Mouse (Mus musculus) embryo, embryonic 10.5 days (tissue): Measurements from ENCODE around the gene Lef1.

Experiments used
- DNase-seq: peaks from one replicate; pipeline ENCODE4 v3.0.0-alpha.2; 2015; ENCODE audit warnings: low spot score

The Lef1 gene

DNA sequence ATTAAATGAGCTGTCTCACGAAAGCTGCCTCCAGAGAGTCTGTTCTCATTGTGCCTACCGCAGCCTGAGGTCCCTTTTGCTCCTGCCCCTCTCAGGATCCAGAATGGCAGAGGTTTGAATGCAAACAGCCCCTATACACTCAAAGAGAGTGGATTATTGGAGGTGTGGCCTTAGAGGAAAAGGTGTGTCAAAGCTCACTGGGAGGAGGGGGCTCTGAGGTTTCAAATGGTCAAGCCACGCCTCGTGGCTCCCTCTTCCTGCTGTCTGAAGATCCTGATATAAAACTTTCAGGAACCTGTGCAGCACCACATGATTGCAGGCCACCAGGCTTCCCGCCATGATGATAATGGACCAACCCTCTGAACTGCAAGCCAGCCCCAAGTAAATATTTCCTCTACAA, 137.6 kb downstream of the Lef1 start:
- no peak for DNase-seq

DNA sequence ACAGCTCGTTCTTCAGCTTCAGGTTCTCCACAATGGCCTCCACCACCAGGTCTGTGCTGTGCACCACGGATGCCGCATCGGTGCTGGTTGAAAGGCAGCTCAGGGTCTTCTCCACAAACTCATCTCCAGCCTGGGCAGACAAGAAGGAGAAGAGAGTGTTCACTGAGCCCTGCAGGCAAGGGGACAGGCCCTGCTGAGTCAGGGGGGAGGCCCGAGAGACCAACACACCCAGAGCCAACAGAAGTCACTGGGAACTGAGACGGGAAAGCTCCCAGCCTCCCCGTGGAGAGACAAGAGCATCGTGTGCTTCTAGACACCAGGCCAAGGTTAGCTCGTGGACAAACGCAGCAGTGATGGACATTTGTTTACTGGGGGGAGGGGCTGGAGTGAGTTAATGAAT, 138.2 kb downstream of the Lef1 start:
- no peak for DNase-seq

DNA sequence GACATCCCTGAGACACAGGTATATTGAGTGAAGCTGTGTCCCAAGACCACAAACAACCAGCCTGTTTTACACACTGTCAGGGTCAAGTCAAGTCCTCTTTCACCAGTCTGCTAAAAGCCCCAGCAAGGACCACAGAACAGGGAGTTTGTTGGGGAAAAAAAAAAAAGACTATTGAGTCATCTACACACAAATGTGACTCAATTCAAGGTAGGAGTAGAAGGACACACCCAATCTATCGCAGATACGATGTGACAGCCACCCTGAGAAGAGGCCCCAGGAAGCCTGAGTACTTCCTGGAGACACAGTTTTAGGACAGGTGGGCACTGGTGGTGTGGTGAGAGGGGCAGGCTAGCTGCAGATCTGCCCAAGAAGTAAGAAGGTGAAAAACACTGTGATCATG, 140.0 kb downstream of the Lef1 start:
- DNase-seq, result no peak

DNA sequence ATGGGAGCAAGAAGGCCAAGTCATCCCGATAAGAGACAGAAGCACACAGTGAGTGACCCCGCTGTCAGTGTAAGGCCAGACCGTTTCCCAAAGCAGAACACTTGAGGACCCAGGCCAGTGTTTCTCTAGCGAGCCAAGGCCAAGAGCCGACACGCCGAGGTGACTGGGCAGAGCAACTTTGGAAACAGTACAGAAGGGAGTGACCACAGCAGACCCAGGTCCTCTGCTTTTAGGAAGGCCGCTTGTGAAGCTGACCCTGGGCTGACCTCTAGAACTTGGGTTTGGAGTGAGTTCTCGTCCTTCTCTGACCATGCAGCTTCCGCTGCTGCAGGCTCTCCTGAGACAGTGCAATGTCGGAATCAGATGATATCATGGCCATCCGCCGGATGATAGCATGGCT, 140.7 kb downstream of the Lef1 start:
- no peak for DNase-seq

DNA sequence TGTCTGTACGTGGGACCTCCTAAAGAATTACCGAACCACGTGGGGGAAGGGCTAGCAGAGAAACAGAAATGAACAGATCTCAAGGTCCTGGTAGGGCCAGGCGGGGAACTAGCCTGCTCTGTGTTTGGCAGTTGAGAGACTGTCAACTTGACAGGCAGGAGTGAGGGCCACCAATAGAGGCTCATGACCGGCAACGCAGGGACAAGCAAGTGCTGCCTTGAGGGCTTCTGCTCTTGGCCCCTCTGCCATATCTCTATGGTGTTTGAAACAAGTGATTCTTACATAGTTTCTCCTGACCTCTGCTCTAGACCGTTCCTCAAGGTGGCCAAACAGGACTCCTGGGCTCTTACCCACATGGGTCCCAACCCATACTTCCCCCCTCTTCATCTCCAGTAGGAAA, 141.3 kb downstream of the Lef1 start:
- no peak for DNase-seq

DNA sequence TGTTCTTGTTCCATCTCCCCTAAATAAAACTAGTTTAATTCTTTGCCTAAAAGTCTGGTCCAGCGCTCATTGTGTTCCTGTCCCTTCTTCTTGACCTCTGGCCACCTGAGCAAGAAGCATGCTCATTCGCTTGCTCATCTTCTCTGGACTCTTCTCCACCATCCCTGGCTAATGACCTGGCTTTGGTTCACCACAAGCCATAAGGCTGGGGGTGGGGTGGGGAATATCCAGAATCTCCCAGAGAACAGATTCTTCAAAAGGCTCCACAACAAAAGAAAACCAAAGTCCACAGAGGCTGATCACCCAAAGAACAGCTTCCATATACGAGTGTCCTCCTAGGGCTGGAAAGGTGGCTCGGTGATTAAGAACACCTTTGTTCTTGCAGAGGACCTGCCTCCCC, 144.7 kb downstream of the Lef1 start:
- DNase-seq, result no peak

DNA sequence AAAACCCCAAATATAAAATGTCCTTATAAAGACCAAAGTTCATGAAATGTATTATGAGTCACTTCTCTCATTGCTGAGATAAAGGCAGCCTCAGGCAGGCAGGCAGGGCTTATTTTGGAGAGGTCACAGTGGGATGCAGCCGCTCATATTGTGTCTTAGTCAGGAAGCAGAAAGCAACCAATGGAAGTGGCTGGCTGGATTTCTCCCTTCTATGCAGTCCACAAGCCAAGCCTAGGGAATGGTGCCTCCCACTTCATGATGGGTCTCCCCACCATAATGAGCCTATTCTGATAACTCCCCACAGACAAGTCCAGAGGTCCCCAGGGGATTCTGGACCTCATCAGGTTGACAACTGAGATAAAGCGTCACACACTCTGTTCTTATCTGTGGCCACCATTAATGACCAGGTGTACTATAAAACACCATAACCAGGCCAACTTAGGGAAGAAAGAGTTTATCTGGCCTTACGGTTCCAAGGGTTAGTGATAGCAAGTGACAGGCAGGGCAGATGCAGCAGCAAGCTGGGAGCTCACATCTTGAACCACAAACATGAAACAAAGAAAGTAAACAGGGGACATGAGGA, 145.2 kb downstream of the Lef1 start:
- no peak for DNase-seq

DNA sequence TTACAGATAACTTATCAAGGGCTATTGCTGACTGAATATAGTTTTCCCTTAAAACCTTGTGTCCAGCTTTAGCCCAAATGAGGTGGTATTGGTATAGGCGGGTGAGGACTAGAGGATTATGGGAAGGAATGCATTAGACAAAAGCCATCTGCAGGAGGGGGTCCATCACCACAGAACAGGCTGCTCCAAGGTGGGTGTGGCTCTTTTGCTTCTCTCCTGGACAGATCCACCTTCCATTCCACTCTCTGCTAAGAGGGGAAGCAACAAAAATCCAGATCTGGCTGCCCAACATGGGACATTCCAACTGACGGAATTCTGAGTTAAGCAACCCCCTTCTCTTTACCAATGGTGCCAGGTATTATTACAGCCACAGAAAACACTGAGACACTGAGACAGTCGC, 148.7 kb downstream of the Lef1 start:
- no peak for DNase-seq

DNA sequence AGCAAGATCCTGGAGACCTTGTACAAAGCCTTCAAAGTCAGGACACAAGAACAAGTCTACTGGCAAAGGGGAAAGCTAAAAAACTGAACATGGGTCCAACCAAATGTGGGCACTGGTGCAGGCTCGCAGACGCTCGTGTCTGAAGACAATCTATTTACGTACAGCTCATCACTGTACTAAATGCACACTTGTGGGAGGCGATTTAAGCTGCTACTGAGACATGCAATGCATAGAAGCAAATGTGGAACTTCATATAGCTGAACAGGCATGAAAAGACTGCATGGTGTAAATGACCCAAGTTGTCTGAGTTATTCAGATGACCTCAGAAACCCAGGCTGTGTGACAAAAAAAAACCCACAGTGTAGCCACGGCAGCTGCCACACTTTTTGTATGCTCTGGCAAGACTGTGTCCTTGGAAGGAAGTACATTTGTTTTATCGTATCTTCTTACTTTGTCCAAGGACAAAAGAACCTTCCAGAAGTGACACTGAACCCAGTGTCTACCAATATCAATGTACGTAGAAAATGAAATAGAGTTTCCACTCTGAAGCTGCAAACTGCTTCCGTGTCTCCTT, 149.2 kb downstream of the Lef1 start:
- no peak for DNase-seq

DNA sequence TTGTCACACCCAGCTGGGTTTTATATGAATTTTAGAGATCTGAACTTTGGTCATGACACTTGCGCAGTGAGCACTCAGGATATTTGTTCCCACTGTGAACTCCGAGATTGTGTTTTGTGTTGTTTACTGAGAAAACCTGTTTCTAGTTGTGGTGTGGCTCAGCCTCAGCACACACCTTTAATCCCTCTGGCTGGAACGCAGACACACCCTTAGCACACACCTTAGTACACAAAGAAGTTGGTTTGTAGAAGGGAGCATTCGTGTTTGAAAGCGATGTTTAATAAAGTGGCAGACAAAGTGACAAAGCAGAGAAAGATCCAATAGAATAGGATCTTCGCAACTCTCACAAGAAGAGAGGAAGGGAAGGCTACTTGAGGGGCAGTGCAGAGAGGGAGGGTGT, 150.1 kb downstream of the Lef1 start:
- no peak for DNase-seq

DNA sequence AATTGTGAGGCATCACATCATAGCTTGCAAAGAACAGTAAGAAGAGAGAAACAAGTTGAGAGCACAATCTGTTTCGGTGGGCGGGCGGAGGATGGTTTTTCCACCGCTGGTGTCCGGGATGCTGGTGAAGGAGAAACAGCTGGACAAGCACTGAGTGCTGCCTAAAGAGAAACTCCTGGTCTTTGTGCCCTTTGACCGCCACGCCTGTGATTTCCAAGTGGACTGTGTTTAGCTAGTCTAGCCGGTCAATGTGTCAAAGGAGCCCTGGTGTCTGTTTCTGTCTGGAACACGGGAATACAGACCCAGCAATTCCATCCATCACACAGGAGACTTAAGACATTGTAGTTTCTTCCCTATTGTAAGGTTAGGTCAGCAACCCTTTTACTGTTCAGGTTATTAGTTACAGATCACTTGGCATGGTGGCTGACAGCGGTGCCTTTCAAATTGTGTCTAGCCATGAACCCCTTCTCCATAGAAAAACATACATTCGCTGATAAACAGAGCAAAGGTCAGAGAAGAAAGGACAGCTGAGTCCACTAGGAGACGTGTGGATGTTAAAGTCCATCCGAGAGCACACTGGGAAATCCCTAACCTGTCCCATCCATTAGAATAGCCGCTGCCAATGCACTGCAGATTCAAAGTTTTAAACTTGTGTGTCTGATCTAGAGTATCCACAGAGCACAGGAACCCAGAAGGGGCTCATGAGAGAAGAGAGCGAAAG, 153.7 kb downstream of the Lef1 start:
- peak; percentile 68 for DNase-seq

DNA sequence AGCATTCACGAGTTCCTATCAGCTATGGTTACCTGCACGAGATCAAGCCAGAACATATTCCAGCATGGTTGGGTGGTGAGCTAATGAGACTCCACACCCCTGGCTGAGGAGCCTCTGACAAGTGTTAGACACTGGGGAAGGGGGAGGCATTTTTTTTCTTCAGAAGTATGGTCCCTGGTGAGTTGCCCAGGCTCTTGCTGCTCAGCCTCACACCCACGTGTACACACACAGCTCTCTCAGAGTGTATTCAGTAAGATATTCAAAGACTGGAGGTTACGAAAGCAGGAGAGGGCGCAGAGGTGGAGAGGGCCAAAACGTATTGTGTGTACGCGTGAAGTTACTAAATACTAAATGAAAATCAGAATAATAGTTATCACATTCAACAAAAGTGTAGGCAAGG, 155.2 kb downstream of the Lef1 start:
- no peak for DNase-seq

DNA sequence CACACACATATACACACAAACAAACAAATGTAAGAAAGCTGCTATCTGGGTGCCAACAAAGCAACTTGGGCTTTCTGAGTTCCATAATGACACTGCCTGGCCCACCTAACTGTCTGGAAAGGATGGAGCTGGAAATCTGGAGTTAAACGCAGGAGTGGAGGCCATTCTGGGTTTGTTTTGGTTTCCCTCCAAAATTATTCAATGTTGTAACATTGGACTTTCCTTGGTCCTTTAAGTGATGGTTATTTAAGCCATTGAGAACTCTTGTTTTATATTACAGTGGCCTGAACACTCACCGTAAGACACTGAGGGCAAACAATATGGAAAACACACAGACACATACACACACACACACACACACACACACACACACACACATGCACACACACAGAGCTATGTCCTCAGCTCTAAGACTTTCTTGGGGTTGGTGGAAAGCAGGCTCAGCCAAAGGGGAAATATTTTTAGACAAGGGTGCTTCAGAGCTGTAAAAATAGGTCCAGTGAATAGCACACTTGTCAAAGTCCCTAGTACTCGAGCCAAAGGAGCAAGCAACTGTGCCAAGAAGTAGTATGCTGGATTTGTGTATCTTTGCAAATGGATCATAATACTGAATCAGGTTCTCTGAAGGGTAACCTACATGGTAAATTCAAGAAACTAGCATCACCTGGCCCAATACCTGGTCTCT, 156.2 kb downstream of the Lef1 start:
- no peak for DNase-seq

DNA sequence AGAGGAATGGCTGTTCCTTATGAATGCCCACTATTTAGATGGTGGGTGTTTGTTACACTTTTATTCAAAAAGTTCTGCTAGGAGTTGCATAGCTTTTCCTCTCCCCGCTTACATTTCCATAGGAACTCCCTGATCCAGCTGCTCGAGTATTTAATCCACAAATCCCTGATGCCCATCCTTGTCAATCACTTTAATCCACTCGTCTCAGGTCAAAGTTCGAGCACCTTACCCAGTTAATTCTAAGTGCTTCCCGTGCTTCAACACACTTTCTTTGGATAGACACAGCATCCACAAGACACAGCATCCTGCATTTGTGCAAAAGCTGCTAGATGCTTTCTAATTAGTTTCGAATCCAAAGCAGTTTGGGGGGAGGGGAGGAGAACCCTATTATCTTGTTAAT, 160.1 kb downstream of the Lef1 start:
- DNase-seq, result peak; percentile 40

DNA sequence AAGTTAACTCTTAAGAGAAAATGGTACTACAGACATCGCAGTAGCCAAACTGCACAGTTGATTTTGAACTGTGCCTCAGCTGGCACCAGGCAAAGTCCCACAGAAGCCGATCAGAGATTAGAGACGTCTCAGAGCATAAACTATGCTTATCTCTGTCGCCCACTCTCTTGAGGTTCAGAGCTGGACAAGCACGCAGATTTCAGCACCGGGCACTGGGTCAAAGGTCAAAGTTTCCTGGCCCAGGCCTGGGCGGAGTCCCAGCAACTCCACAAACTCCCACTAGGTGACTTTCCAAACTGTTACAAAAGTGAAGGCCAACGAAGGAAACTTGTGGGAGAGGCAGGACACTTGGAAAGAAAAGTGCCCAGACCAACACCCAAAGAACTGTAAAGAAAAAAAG, 160.9 kb downstream of the Lef1 start:
- peak; percentile 86 for DNase-seq

DNA sequence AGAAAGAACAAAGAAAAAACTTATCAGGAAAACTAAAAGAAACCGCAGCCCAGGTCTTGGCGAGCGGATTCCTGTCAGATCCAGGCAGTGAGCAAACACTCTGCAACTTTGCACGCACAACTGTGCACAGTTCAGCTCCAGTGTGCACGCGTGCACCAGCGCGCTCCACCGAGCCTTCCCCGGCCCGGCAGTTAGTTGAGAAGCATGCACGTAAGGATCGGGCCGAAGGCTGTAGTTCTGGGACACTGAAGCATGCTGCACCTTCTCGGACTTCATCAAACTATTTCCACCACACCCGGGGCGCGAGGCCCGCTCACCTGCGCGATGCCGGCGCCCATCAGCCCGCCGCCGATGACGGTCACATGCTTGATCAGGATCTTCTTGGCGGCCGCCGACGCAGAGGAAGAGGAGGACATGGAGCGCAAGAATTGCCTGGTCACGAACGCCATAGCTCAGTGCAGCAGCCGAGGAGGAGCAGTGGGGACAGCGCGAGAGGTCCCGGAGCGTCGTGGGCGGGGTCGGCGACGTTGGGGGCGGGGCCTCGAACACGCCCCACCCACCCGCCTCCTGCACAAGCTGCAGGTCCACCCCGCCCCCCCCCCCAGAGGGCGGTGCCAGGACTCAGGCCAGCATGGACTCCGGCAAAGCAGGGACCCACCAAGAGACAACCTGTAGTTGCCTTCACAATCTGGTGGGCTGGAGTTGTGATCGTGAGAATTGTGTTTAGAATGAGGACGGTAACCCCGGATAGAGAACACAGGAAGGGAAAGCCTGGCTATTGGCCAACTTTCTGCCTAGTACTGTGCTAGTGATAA, 161.5 kb downstream of the Lef1 start, which contains the start of gene Hadh:
Gene Hadh, minus strand, starts transcription at position 543 of the 815 bp plus-strand sequence.
- peak; percentile 91 for DNase-seq

DNA sequence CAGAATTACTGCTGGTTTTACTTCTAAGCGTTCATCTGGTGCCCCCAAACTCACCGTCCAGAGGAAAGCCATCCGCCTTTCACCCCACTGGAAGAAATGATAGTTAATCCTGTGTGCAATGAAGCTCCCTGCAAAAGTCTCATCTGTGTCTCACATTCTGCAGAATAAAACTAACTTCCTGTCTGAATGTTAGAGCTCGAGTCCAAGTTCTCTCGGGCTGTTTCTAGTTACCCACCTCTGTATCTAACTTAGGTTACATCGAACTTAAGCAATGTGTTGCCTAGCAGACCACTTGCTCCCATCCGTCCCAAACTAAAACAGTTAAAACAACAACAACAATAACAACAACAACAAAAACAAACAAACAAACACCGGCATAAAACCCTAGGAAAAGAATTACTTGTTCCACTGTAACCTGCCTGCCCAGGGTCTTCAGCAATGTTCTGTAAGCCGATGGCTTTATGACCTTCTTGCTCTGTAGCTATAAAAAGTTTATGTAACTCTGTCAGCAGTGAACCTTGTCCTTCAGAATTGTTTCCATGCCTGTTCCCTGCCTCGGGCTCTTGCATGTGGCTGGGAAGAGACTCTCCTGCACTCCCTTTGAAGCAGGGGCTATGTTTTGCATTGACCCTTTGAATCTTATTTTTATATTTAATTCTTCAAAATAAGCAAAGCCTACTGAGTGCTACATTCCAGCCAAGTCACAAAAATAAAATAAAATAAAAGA, 162.3 kb downstream of the Lef1 start:
- DNase-seq, result peak; percentile 19
